Mouse (Mus musculus): ENCODE results near the gene Fasl.

Gene Fasl

GRCm38 (mm10) chr1:161756547-161756946 lies 31.7 kb downstream of the Fasl start:
- no peak for DNase-seq

- no peak for DNase-seq
These were observed 37.0 kb downstream of the Fasl start for GRCm38 (mm10) chr1:161751311-161751710.

GRCm38 (mm10) chr1:161750471-161751041 lies 37.7 kb downstream of the Fasl start:
- no peak for DNase-seq

GRCm38 (mm10) chr1:161748685-161749084 lies 39.6 kb downstream of the Fasl start:
- DNase-seq = no peak

- peak; percentile 19 to 21 for DNase-seq
These were observed 40.2 kb downstream of the Fasl start for GRCm38 (mm10) chr1:161748138-161748537.

GRCm38 (mm10) chr1:161746542-161747302 lies 41.6 kb downstream of the Fasl start:
- no peak for DNase-seq

GRCm38 (mm10) chr1:161744855-161745254 lies 43.4 kb downstream of the Fasl start:
- no peak for DNase-seq

- no peak for DNase-seq
These were observed 44.1 kb downstream of the Fasl start for GRCm38 (mm10) chr1:161744209-161744608.

- no peak for DNase-seq
These were observed 45.6 kb downstream of the Fasl start for GRCm38 (mm10) chr1:161742481-161743267.

GRCm38 (mm10) chr1:161736848-161737247 lies 51.4 kb downstream of the Fasl start:
- DNase-seq = no peak

GRCm38 (mm10) chr1:161736255-161736654 lies 52.0 kb downstream of the Fasl start:
- DNase-seq = peak in 1 of 2 experiments; percentile 6

GRCm38 (mm10) chr1:161735465-161736046 lies 52.7 kb downstream of the Fasl start:
- DNase-seq = no peak

- no peak for DNase-seq
These were observed 53.5 kb downstream of the Fasl start for GRCm38 (mm10) chr1:161734741-161735211.

- no peak for DNase-seq
These were observed 54.0 kb downstream of the Fasl start for GRCm38 (mm10) chr1:161734314-161734713.
